Mouse (Mus musculus) A20 (cell line): ENCODE measurements around the gene Cuedc2.

ENCODE experiments used
- DNase-seq: peaks from one replicate; pipeline ENCODE4 v3.0.0-alpha.2; 2011; ENCODE audit warnings: low read depth, low spot score

The Cuedc2 gene

GRCm38 (mm10) chr19:46306751-46307289 lies 31.7 kb downstream of the Cuedc2 start:
- no peak for DNase-seq

DNA sequence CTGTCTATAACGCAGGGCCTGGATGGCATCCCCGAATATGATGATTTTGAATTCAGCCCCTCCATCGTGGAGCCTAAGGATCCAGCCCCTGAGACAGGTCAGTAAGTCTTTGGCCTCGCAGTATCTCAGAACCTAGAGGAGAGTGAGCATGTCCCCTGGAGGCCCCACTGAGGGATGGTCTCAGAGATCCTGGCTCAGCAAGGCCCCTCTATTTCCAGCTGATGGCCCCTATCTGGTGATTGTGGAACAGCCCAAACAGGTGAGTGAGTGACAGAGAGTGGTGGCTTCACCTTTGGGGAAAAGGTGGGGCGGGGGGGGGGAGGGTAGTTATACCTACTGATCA lies 32.3 kb downstream of the Cuedc2 start:
- DNase-seq = no peak

- DNase-seq = peak; percentile 97
These were observed 32.9 kb downstream of the Cuedc2 start for GRCm38 (mm10) chr19:46305432-46306267.

- no peak for DNase-seq
These were observed 33.6 kb downstream of the Cuedc2 start for GRCm38 (mm10) chr19:46304908-46305333.

- peak; percentile 99 for DNase-seq
These were observed 34.2 kb downstream of the Cuedc2 start, which contains the start of gene Nfkb2 for GRCm38 (mm10) chr19:46304216-46304841. TSS of gene Nfkb2 (plus strand) at chr19:46304320.

DNA sequence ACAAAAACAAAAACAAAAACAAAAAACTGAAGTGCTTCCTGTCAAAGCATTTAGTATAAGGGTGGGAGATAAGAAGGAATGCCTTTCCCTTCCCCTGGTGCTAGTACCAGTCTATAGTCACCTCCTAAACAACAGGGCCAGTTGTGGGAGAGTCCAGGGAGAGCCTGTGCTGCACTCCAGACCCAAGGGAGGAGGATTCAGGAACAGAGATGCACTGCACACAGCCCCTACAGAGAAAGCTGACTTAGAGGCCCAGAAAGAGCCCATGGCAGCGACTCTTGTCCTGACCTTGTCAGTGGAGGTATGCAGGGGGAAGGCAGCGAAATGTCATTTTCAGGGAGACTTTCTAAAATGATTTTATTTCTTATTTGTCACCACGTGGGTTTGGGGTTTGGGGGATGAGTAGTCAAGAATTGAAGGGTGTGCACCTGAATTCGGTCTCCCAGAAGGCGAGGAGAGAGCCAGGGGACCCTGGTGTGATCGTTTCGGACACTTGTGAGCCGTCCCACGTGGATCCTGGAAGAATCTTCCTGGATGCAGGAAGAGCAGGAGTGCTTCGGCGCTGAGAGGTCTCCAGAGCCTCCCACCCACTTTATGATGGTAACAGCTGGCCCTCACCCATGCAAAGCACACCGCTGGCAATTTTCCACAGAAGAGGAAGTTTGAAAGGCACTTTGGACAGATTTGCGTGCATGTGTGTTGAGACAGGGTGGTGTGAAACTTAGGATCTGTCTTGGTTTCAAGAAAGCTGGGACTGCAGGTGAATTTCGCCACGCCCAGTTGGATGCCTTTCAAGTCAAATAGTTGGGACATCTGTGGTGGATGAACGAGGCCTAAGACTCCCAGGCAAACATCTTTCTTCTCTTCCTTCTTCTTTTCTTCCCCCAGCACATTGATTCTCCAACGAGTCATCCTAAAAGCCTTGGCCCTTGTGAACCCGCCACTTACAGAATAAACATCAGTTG lies 35.0 kb downstream of the Cuedc2 start:
- no peak for DNase-seq

- no peak for DNase-seq
These were observed 36.0 kb downstream of the Cuedc2 start for GRCm38 (mm10) chr19:46302551-46302950.

GRCm38 (mm10) chr19:46300294-46301045 lies 38.0 kb downstream of the Cuedc2 start:
- DNase-seq = no peak

GRCm38 (mm10) chr19:46296938-46297337 lies 41.6 kb downstream of the Cuedc2 start:
- no peak for DNase-seq

DNA sequence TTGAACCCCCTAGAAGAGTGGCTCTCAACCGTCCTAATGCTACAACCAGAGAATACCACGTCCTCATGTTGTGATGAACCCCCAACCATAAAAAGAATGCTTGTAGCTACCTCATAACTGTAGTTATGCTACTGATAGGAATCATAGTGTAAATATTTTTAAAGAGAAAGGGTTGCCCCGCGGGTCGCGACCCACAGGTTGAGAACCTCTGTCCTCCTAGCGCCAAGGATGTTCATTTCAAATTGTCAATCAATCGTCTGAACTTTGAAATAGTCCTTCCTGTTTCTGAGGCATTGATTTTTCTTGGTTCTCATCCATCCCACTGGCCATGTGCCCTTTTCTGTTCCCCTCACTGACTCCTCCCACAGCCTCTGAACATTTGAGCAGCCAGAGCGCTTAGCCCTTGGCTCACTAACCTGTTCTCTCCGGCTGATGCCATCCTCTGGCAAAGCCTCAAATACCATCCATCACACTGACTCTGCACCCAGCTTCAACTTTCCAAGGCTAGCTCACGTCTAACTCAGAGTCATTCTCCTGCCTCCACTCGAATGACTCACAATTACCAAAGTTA lies 47.9 kb downstream of the Cuedc2 start:
- DNase-seq = peak; percentile 37

GRCm38 (mm10) chr19:46287566-46287965 lies 50.9 kb downstream of the Cuedc2 start:
- DNase-seq = no peak

GRCm38 (mm10) chr19:46286926-46287325 lies 51.6 kb downstream of the Cuedc2 start:
- DNase-seq = no peak

GRCm38 (mm10) chr19:46286047-46286446 lies 52.5 kb downstream of the Cuedc2 start:
- DNase-seq = no peak

- no peak for DNase-seq
These were observed 52.9 kb downstream of the Cuedc2 start for GRCm38 (mm10) chr19:46285631-46286030.

- DNase-seq = no peak
These were observed 53.8 kb downstream of the Cuedc2 start for GRCm38 (mm10) chr19:46284686-46285085.

DNA sequence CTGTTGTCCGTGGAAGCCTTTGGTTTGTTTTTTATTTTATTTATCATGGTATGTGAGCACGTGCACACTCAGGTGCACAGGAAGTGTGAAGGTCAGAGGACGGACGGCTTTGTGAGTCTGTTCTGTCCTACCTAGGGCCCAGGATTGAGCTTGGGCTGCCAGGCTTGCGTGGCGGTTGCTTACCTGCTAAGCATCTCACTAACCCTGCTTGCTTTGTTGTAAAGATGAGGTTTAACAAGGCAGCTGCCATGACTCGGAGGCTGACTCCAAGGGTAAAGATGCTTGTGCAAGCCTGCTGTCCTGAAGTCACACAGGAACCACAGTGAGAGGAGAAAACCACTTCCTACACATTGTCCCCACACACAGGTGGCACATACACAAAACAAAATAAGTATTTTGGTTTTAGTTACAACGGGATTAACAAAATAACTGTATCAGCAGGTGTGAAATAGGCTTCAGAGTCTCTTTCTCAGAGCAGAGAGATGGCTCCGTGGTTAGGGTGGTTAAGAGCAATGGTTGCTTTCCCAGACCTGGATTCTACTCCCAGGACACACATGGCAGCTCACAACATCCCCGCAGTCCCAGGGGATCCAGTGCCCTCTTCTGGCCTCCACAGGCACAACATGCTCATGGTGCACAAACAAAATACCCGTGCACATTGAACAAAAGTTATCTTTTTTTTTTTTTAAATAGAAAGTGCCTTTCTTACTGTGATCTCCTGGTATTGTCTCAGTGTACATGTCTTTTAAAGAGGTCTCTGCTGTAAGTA lies 56.2 kb downstream of the Cuedc2 start:
- DNase-seq = peak; percentile 14
